Mouse (Mus musculus) kidney, postnatal 25 days (tissue): ENCODE results near the gene Otos.

Experiments
- DNase-seq, 2 experiments: peaks; one replicate each; pipeline ENCODE4 v3.0.0; 2021; ENCODE audit warnings: mixed read lengths in 2 of 2

Gene Otos

DNA sequence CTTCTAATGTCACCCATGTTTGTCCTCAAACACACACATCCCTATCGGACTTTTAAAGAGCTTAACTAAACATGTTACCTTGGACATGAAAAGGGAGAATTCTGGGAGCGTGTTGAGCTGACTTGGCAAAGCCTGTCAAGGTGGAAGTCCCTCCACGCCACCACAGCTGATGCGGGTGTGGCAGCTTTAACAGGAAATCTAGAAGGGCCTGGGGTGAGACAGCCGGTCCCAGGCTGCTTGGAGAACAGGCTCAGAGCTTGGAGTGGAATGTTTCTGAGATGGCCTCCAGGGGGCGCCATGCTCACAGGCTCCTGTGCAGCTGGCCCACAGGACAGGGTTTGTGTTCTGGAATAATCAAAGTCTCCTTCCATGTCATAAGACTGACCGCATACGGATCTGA is at the start of gene Otos:
Otos (minus strand) TSS at position 169 of the 400 bp plus-strand sequence.
- peak; percentile 70 to 78 for DNase-seq

DNA sequence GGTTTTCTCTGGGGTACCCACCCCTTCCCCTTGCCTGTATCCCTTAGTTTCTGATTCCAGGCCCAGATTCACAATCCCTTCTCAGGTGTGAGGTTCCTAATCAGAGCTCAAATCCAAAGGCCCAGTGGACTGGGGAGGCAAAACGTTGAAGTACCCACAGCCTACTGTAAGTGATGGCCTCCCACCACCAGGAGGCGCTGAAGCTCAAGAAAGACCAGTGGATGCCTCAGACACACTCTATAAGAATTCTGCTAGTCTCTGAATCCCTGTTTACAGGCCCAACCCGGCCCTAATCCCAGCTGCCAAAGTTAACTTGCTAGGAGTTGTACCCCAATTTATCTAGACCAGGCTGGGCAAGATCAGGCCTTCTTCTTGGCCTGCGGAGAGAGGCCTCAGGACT is 48.2 kb upstream of the Otos start:
- peak; percentile 61 to 73 for DNase-seq

DNA sequence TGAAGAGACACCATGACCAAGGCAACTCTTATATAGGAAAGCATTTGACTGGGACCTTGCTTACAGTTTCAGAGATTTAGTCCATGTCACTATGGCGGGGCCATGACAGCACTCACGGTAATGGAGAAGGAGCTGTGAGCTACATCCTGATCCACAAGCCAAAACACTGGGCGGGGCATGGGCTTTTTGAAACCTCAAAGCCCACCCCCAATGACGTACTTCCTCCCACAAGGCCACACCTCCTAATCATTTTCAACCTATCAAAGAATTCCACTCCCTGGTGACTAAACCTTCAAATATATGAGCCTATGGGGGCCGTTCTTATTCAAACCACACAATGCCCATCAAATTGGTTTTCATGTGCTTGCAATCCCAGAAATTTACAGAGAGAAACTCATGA is 47.1 kb upstream of the Otos start:
- no peak for DNase-seq

DNA sequence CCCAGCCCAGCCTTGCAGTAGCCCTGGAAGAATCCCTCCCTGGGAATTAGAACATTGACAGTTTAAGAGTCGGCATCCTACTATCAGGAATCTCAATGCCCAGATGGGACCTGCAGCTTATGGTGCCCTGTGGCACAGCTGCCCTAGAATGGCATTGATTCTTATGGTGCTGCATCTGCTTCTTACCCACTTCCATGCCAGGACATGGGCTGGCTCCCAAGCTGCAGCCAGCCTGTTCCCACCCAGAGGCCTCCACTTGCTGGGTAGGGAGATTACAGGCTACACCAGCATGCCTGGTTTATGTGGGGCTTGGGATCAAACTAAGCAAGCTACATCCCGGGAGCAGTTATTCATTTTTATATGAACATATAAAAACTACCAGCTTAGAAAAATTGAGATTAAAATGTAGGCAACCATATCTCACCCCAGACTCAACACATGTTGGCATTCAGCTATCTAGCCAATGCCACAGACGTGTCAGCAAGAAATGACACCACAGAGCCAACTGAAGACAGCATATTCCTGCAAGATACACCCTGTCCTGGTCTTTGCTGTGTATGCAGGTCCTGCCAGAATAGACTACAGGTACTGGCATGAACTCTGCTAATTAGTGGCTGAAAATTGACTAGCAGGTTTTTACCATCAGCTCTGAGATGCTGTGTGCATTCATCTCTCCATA is 42.7 kb upstream of the Otos start:
- no peak for DNase-seq

DNA sequence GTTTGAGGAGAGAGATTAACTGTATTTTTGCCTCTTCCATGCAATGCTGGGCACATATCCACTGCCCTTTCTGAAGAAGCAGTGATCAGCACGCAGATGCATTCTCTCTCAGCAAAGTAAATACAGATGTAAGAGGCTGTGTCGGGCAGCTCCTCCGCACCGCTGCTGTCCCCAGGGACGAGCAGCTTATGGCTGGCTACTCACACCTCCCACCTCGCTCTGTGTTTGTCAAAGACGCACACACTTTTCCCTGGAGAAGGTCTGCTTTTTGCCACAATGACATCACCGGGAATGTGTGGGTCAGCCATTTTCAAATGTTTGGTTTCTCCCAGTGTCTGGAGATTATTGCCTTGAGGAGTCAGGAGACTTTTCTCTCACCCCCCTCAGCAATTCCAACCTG is 38.4 kb upstream of the Otos start:
- DNase-seq = no peak

- no peak for DNase-seq
Observed at GRCm38 (mm10) chr1:92683151-92683550, 34.5 kb upstream of the Otos start.

- DNase-seq = peak; percentile 81 to 90
Observed at GRCm38 (mm10) chr1:92680668-92681603, 32.3 kb upstream of the Otos start.

GRCm38 (mm10) chr1:92678757-92679156 is 30.1 kb upstream of the Otos start:
- no peak for DNase-seq

- no peak for DNase-seq
Observed at GRCm38 (mm10) chr1:92676676-92676975, 28.0 kb upstream of the Otos start.

DNA sequence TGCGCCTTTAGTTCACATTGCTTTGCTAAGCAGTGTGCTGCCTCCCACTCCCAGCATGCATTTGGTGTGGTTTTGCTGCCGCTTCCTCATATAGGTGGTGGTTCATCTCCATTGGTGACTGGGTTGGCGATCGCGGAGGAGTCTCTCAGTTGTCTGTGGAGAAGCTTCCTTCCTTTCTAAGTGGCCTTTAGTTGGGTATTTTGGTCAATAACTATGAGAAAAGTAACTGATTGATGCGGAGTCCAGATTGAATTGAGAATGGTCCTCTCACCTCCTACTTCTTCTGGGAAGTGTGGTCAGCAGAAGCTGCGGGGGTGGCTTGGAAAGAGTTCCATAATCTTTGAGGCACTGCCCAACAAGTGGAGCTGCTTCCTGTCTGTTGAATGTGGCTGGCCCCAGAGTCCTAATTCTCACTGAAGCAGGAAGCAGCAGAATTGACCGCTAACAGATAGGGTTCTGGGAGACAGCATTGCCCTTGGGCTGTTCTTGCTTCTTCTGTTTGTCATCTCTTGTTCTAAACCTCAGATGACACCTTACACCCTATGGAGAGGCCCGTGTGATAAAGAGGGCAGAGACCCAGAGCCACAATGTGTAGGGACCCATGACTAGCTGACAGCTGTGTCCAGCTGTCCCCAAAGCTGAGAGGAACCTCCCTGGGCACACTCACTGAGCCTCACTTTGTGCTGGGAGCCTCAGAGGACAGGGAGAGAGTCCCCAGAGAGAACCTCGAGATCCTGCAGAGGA is 27.5 kb upstream of the Otos start:
- DNase-seq = no peak

- DNase-seq = no peak
Observed at GRCm38 (mm10) chr1:92673258-92673782, 24.7 kb upstream of the Otos start.

GRCm38 (mm10) chr1:92671326-92671725 is 22.7 kb upstream of the Otos start:
- no peak for DNase-seq

DNA sequence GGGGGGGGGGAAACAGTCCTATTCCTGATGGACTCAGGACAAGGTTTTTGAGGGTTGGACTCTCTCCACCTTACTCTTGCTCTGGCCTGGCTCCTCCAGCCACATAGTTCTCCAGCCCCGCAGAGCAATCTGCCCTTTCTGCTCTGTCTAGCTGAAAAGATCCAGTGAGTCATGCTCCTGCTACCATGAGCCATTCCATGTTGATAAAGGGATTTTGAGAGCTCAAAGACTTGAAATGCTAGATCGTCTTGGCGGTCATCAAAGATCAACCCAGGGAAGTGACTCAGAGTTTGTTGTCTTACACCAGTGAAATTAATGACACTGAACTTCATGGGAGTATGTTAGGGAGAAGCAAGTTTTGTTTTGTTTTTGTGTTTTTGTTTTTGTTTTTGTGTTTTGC is 20.8 kb upstream of the Otos start:
- DNase-seq = no peak

DNA sequence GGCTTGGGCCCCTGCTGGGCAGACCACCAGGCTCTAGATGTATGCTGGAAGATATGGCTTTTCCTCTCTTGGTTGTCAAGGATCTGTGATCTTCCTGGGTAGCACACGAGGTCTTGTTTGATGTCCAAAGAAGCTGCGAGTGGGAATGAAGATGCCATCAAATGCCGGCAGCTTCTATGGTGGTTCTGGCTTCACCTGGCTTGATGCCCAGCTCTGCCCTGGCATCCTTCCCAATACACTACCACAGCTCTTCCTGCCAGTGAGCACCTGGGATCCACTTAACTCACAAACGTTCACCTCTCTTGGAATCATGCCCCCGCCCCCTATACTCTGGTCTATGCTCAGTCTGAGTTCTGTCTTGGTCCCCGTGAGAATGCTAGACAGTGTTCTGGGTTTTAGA is 18.5 kb upstream of the Otos start:
- DNase-seq = peak; percentile 46 to 54

DNA sequence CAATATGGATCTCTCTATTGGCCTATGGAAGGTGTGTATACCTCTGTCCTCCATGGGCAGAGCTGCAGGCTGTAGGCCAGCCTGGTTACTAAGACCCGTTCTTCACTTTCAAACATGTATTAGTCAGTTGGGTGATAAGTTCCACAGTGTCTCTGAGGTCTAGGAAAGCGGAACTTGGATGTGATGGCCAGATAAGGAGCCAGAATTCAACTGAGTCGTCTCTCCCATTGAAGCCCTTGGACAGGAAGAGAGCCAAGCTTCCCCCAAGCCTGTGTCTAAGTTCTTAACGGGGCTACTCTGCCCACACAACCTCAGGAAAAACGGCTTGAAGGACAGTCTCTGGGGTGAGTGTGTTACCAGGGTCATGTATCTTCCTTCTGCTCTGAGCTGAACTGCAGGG is 10.8 kb upstream of the Otos start:
- DNase-seq = no peak

DNA sequence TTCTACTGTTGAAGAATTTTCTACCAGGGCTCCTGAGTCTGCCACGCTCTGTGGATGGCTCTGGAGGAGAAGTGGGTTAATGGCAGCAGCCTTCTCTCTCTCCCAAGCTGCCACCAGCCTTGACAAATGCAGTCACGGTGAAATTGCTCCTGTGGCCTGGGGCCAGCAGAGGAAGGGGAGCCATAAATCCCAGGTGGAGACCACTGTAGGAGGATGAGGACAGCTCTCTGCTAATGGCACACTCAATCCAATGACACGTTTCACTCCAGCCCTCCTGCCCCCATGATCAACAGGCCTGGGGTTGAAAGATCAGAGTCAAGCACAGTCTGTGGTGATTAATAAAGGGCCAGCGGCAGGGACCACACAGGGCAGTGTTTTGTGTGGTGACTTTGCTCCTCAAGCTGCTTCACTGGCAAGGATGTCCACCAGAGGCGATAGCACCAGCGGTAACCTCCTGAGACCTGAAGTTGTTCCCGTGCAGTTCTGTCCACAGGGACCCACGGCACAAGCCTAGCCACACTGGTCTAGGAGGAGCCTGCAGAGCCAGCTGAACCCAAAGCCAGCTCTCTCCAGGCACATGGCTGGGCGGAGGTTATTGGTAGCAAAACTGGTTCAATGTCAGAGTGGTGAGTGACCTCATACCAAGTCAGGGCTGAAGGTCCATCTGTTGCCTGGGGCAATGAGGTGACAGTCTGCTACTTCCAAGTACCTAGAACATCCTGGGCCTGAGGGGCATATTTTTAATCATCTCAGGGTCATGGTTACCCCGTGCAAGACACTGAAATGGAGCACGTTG is 8.6 kb upstream of the Otos start:
- DNase-seq = no peak

DNA sequence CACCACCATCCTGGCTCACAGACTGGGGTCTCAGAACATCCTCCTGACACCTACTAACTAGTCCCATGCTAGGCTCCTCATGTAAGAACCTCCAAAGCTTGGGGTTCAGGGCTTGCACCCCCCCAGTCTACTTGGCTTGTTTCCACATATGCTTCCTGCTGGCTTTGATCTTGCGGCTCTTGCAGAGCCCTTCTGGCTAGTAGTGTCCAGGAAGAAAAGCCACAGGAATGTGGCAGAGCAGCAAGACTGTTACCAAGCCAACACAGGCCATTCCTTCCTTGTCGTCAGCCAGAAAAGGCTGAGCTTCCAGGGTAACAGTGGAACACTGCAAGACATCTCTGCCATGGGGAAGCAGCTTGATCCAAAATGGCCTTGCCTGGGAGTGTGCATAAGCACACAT is 6.0 kb upstream of the Otos start:
- DNase-seq = no peak

GRCm38 (mm10) chr1:92653179-92653578 is 4.5 kb upstream of the Otos start:
- no peak for DNase-seq

DNA sequence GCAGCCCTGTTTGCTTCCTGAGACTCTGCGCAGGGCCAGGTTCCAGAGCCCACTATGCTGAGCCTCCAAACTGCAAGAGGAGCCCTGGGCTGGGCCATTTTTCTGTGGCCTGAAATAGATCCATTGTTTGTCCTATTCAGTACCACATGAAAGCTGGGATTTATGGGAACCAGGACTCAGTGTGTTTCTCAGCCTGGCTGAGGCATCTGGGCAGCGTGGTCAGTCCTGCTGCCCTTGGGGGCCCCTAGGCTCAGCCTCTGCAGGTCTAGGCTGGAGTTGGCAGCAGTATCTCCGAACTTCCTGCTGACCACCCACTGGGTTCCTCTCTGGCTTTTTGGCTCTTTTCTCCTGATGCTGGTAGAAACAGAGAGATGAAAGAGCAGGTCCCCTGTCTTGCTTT is 2.8 kb upstream of the Otos start:
- no peak for DNase-seq

DNA sequence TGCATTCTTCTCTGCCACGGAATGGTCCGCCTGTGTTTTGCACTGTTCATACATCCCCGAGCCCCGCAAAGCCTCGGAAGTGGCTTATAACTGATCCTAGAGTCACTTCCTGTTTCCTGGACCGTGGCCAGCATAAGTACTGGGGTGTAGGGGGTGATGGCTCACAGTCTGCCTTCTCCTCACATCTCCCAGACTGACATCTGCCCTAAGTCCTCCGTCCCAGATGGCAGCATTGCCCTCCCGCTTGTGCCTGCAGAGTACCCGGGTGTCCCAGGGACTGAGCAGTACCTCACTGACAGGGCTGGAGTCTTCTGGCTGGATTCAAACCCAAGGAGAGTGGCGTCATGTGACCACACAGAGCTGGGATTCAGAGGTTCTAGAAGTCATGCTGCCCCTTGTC is 444 bp downstream of the Otos start:
- DNase-seq = no peak

DNA sequence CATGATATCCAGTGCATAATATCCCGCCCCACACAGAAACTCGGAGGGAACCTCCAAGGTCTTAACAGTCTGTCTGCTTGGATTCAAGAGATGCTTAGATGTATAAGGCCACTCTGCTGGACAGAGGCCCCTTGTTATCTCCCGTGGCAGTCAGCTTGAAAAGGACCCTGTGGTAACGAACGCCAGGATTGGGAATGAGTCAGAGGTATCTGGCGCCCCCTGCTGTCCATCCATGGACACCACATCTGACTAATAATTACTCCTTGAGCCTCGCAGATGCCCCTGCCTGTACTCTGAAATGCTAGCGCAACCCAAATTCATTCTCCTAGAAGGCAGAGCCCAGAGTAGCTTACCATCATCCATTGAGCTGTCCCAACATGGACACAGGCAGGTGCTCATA is 889 bp downstream of the Otos start:
- DNase-seq = peak; percentile 68 to 76

GRCm38 (mm10) chr1:92647026-92647425 is 1.6 kb downstream of the Otos start:
- DNase-seq = no peak

GRCm38 (mm10) chr1:92646601-92647000 is 2.0 kb downstream of the Otos start:
- DNase-seq = no peak
